Mouse (Mus musculus): ENCODE measurements around the gene Olfr1458. TPM values are rescaled to one million over a fixed set of nuclear protein-coding genes. Genes with fewer than 3 reads are reported as not detected.

Olfr1458 gene
- not detected for total RNA-seq (2021)

DNA sequence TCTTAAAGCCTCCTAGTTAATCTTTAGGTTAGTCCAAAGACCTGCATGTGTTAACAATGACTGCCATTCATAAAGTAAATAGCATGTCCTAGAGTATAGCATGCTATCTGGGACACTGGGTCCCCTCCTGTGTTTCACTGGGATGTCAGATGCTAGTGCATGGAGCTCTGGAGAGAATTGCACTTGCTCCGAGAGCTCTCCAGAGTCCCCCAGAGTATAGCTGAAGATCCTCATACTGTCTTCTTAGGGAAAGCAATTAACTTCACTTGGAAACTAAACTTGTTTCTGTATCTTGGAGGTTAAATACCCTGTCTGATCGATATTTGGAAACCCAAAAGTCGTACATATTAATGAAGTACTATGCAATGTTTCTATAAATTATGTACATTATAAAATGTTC, at the start of gene Olfr1458:
Olfr1458 (minus strand) TSS at position 101 of the 400 bp plus-strand sequence.
- intact Hi-C loops (cut with DNase I), result no loop called here
- no peak for DNase-seq (ENCODE audit: low spot score)

DNA sequence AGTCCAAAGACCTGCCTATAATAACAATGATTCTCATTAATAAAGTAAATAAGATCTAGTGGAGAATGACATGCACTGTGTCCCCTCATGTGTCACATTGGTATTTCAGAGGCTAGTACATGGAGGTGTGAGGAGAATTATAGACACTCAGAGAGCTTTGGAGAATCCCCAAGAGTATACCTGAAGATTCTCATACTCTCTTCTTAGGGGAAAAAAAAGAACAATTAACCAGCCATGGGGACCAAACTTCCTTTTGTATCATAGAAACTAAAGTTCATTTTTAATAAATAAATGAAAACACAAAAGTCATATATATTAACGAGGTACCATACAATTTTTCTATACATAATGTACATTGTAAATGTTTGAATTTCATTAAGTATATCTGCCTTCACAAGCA, 42.9 kb upstream of the Olfr1458 start, which contains the start of gene Olfr1459:
Olfr1459 (minus strand) TSS at position 101 of the 400 bp plus-strand sequence.
- DNase-seq (ENCODE audit: low spot score), result no peak
- intact Hi-C loops (cut with DNase I), result no loop called here

DNA sequence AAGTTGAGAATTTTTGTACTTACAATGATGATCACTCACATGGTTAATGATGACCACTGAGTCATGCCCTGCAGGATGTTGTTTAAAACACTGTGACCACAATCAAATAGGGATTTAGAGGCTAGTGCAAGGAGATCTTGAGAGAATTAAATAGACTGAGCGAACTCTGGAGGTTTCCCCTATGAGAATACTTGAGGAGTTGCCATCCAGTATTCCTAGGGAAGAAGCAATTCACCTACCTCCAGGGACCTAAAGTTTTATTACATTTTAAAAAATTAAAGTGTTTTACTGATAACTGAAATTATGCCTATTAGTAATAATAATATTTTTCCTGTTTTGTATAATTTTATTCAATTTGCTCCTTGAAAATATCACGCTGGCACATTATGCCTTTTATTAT, 8.8 kb downstream of the Olfr1458 start, which contains the start of gene Olfr1457:
Olfr1457 (minus strand) TSS at position 101 of the 400 bp plus-strand sequence.
- DNase-seq (ENCODE audit: low spot score), result no peak
- intact Hi-C loops (cut with DNase I), result no loop called here

GRCm38 (mm10) chr19:13093908-13094307, 12.7 kb downstream of the Olfr1458 start:
- no peak for DNase-seq (ENCODE audit: low spot score)
- intact Hi-C loops (cut with DNase I), result no loop called here

DNA sequence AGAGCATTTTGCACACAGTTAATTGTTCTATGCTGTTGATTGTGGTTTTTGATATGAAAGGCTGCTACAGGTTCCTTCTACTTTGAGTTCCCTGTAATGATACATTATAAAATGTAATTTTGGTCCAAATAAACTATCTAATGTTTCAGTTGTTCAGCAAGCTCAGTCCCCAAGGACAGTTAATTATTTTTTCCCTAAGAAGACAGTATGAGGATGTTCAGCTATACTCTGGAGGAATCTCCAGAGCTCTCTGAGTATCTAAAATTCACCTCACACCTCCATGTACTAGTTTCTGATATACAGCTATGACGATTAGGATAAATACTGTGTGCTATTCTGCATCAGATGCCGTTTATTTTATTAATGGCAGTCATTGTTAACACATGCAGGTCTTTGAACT, 46.3 kb downstream of the Olfr1458 start, which contains the start of gene Olfr1454:
Olfr1454 (plus strand) TSS at position 301 of the 400 bp plus-strand sequence.
- no peak for DNase-seq (ENCODE audit: low spot score)
- intact Hi-C loops (cut with DNase I), result no loop called here

Other genes starting within 250 kb of the Olfr1458 start
- not detected for gene Olfr1444, start 249.5 kb downstream of the Olfr1458 start, total RNA-seq (2021)
- not detected for gene Olfr1445, start 222.9 kb downstream of the Olfr1458 start, total RNA-seq (2021)
- not detected for gene Olfr1446, start 213.3 kb downstream of the Olfr1458 start, total RNA-seq (2021)
- not detected for gene Olfr1447, start 203.0 kb downstream of the Olfr1458 start, total RNA-seq (2021)
- not detected for gene Olfr1448, start 182.4 kb downstream of the Olfr1458 start, total RNA-seq (2021)
- not detected for gene Olfr1449, start 175.9 kb downstream of the Olfr1458 start, total RNA-seq (2021)
- not detected for gene Olfr1450, start 156.5 kb downstream of the Olfr1458 start, total RNA-seq (2021)
- not detected for gene Olfr1451, start 111.8 kb downstream of the Olfr1458 start, total RNA-seq (2021)
- gene Olfr1453, start 78.4 kb downstream of the Olfr1458 start, total RNA-seq (2021), result not detected
- not detected for gene Olfr1454, start 46.2 kb downstream of the Olfr1458 start, total RNA-seq (2021)
- not detected for gene Olfr1457, start 8.9 kb downstream of the Olfr1458 start, total RNA-seq (2021)
- under 1 TPM in 1 of 2 experiments, not detected in 1; 0.05 TPM for gene Olfr1459, start 42.8 kb upstream of the Olfr1458 start, total RNA-seq (2021)
- not detected for gene Olfr1461, start 56.2 kb upstream of the Olfr1458 start, total RNA-seq (2021)
- not detected for gene Olfr1462, start 79.0 kb upstream of the Olfr1458 start, total RNA-seq (2021)
- gene Olfr1463, start 124.6 kb upstream of the Olfr1458 start, total RNA-seq (2021), result not detected
- gene Olfr1465, start 208.8 kb upstream of the Olfr1458 start, total RNA-seq (2021), result not detected
- gene Olfr1466, start 232.1 kb upstream of the Olfr1458 start, total RNA-seq (2021), result not detected

All from heart, postnatal 25 days (tissue).